Mouse (Mus musculus): ENCODE results near the gene Fam213b. TPM values are rescaled to one million over a fixed set of nuclear protein-coding genes. Genes with fewer than 3 reads are reported as not detected.

Gene Fam213b
- polyA plus RNA-seq, 1 experiment from 2014 or later, result 52.1 TPM

DNA sequence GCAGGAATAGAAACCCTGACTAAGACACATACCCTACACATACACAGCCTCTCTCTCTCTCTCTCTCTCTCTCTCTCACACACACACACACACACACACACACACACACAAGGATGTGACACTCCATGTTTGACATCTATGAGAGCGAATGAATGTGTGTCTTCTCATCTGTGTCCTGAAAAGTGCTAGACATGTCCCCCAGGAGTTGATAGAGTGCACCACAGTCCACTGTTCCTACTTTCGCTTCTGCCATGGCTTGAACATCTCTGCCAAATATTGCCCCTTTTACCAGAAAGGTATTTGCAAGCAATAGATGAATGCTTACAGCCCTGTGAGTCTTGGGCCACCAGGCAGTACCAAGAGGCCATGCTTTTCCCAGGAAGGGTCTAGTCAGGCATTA, 41.2 kb upstream of the Fam213b start:
- Histone ChIP-seq H3K4me1 (ENCODE audit: control insufficient read depth, insufficient read depth, low read length) (no peaks in the 10 kb centered on the region), H3K36me3 (ENCODE audit: control insufficient read depth, insufficient read depth, low read length) (no peaks in the 10 kb centered on the region), H3K4me3 (replicated peaks; ENCODE audit: low read depth, low read length) (no peak overlapping the region), H3K9me3 (ENCODE audit: control insufficient read depth, low read length) (no peaks in the 10 kb centered on the region), H3K9ac (replicated peaks; ENCODE audit: low read length) (no peak overlapping the region), H3K27me3 (ENCODE audit: control insufficient read depth, insufficient read depth, low read length) (no peaks in the 10 kb centered on the region), H3K27ac (replicated peaks; ENCODE audit: low read depth, low read length) (no peak overlapping the region), H3K4me2 (ENCODE audit: low read length) (no peak overlapping the region)
- DNase-seq (no peak), ATAC-seq (ENCODE audit: low FRiP score, low TSS enrichment) (no peak)
- WGBS, result 91% methylated on average over 2 of the region's 2 CpGs

DNA sequence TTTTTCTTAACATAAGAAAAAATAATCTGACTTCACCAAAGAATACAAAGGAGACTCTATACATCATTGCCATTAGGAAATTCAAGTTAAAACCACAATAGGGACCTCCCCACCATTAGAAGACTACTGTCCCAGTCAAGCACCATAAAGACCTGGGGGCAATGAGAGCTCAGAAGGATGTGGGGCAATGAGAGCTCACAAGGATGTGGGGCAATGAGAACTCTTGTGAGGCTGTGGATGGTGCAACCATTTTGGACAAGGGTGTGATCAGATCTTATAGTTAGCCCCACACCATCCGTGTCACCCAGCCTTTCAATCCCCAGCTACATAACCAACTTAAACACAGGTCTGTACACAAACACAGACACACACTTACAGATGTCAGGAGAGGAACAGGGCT, 38.8 kb upstream of the Fam213b start:
- Histone ChIP-seq H3K4me2 (ENCODE audit: low read length) (no peak overlapping the region), H3K9ac (replicated peaks; ENCODE audit: low read length) (no peak overlapping the region), H3K36me3 (ENCODE audit: control insufficient read depth, insufficient read depth, low read length) (no peaks in the 10 kb centered on the region), H3K27ac (replicated peaks; ENCODE audit: low read depth, low read length) (no peak overlapping the region), H3K9me3 (ENCODE audit: control insufficient read depth, low read length) (no peaks in the 10 kb centered on the region), H3K27me3 (ENCODE audit: control insufficient read depth, insufficient read depth, low read length) (no peaks in the 10 kb centered on the region), H3K4me1 (ENCODE audit: control insufficient read depth, insufficient read depth, low read length) (no peaks in the 10 kb centered on the region; the same call in 1 of the 2 replicates), H3K4me3 (replicated peaks; ENCODE audit: low read depth, low read length) (no peak overlapping the region)
- 85% methylated on average over 1 of the region's 1 CpGs for WGBS
- no peak for DNase-seq
- no peak for ATAC-seq (ENCODE audit: low FRiP score, low TSS enrichment)

- H3K27me3 ChIP-seq (ENCODE audit: control insufficient read depth, insufficient read depth, low read length), result no peaks in the 10 kb centered on the region
- H3K36me3 ChIP-seq (ENCODE audit: control insufficient read depth, insufficient read depth, low read length), result no peaks in the 10 kb centered on the region
- no peak overlapping the region for H3K4me2 ChIP-seq (ENCODE audit: low read length)
- H3K9ac ChIP-seq (replicated peaks; ENCODE audit: low read length), result no peak overlapping the region
- H3K27ac ChIP-seq (replicated peaks; ENCODE audit: low read depth, low read length), result no peak overlapping the region
- no peaks in the 10 kb centered on the region; the same call in 1 of the 2 replicates for H3K4me1 ChIP-seq (ENCODE audit: control insufficient read depth, insufficient read depth, low read length)
- ATAC-seq (ENCODE audit: low FRiP score, low TSS enrichment) (no peak), DNase-seq (no peak)
- WGBS, result 42% methylated on average over 8 of the region's 8 CpGs
- H3K9me3 ChIP-seq (ENCODE audit: control insufficient read depth, low read length), result no peaks in the 10 kb centered on the region
- H3K4me3 ChIP-seq (replicated peaks; ENCODE audit: low read depth, low read length), result no peak overlapping the region
Measured at GRCm38 (mm10) chr4:154936542-154937255, 37.8 kb upstream of the Fam213b start.

- 80% methylated on average over 7 of the region's 7 CpGs for WGBS
- DNase-seq (no peak), ATAC-seq (ENCODE audit: low FRiP score, low TSS enrichment) (no peak)
- Histone ChIP-seq H3K9ac (replicated peaks; ENCODE audit: low read length) (no peak overlapping the region), H3K27ac (replicated peaks; ENCODE audit: low read depth, low read length) (no peak overlapping the region), H3K4me3 (replicated peaks; ENCODE audit: low read depth, low read length) (no peak overlapping the region), H3K4me2 (ENCODE audit: low read length) (no peak overlapping the region), H3K36me3 (ENCODE audit: control insufficient read depth, insufficient read depth, low read length) (no peaks in the 10 kb centered on the region), H3K9me3 (ENCODE audit: control insufficient read depth, low read length) (no peaks in the 10 kb centered on the region), H3K4me1 (ENCODE audit: control insufficient read depth, insufficient read depth, low read length) (no peaks in the 10 kb centered on the region; the same call in 1 of the 2 replicates), H3K27me3 (ENCODE audit: control insufficient read depth, insufficient read depth, low read length) (no peaks in the 10 kb centered on the region)
Measured at GRCm38 (mm10) chr4:154935788-154936187, 36.9 kb upstream of the Fam213b start.

GRCm38 (mm10) chr4:154934800-154935199, 35.9 kb upstream of the Fam213b start:
- H3K27me3 ChIP-seq (ENCODE audit: control insufficient read depth, insufficient read depth, low read length), result no peaks in the 10 kb centered on the region
- H3K4me3 ChIP-seq (replicated peaks; ENCODE audit: low read depth, low read length), result no peak overlapping the region
- no peak overlapping the region for H3K27ac ChIP-seq (replicated peaks; ENCODE audit: low read depth, low read length)
- ATAC-seq (ENCODE audit: low FRiP score, low TSS enrichment), result no peak
- H3K9ac ChIP-seq (replicated peaks; ENCODE audit: low read length), result no peak overlapping the region
- no peaks in the 10 kb centered on the region; the same call in 1 of the 2 replicates for H3K4me1 ChIP-seq (ENCODE audit: control insufficient read depth, insufficient read depth, low read length)
- no peak for DNase-seq
- H3K36me3 ChIP-seq (ENCODE audit: control insufficient read depth, insufficient read depth, low read length), result no peaks in the 10 kb centered on the region
- H3K9me3 ChIP-seq (ENCODE audit: control insufficient read depth, low read length), result no peaks in the 10 kb centered on the region
- no peak overlapping the region for H3K4me2 ChIP-seq (ENCODE audit: low read length)
- WGBS, result 95% methylated on average over 2 of the region's 2 CpGs

- Histone ChIP-seq H3K36me3 (ENCODE audit: control insufficient read depth, insufficient read depth, low read length) (no peaks in the 10 kb centered on the region), H3K9ac (replicated peaks; ENCODE audit: low read length) (no peak overlapping the region; the same call in 1 of the 2 replicates), H3K4me1 (ENCODE audit: control insufficient read depth, insufficient read depth, low read length) (no peaks in the 10 kb centered on the region; the same call in 1 of the 2 replicates), H3K27me3 (ENCODE audit: control insufficient read depth, insufficient read depth, low read length) (no peaks in the 10 kb centered on the region), H3K27ac (replicated peaks; ENCODE audit: low read depth, low read length) (no peak overlapping the region), H3K4me2 (ENCODE audit: low read length) (no peak overlapping the region), H3K4me3 (replicated peaks; ENCODE audit: low read depth, low read length) (no peak overlapping the region), H3K9me3 (ENCODE audit: control insufficient read depth, low read length) (no peaks in the 10 kb centered on the region)
- WGBS, result 50% methylated on average over 13 of the region's 13 CpGs
- no peak for ATAC-seq (ENCODE audit: low FRiP score, low TSS enrichment)
- DNase-seq, result no peak
Measured at GRCm38 (mm10) chr4:154933306-154933907, 34.5 kb upstream of the Fam213b start.

DNA sequence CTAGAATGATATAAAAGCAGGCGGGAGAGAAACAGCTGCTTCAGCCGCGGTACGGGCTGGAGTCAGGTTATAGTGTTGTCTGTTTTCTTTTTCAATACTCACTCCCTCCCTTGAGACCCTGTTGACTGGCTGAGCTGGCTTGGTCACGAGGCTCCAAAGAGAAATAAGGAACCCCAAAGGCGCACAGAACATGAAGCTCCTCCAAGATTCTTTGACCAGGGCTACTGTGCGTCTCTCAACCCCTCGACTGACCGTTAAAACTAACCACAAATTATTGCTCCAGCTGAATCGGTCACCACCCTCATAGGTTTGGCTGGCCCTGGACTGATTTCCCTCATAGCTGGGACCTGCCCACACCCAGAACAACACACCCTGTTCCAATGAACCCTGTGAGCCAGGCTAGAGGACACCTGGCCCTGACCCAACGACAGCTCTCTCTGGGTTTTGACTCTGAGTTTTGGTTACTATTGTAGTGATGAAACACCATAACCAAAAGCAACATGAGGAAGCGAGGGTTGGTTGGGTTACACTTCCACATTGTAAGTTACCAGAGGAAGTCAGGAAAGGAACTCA, 30.2 kb upstream of the Fam213b start:
- Histone ChIP-seq H3K36me3 (ENCODE audit: control insufficient read depth, insufficient read depth, low read length) (no peaks in the 10 kb centered on the region), H3K4me3 (replicated peaks; ENCODE audit: low read depth, low read length) (no peak overlapping the region), H3K9ac (replicated peaks; ENCODE audit: low read length) (no peak overlapping the region), H3K4me1 (ENCODE audit: control insufficient read depth, insufficient read depth, low read length) (no peaks in the 10 kb centered on the region; the same call in 1 of the 2 replicates), H3K27me3 (ENCODE audit: control insufficient read depth, insufficient read depth, low read length) (no peaks in the 10 kb centered on the region), H3K9me3 (ENCODE audit: control insufficient read depth, low read length) (no peaks in the 10 kb centered on the region), H3K4me2 (ENCODE audit: low read length) (no peak overlapping the region), H3K27ac (replicated peaks; ENCODE audit: low read depth, low read length) (no peak overlapping the region)
- 88% methylated on average over 12 of the region's 12 CpGs for WGBS
- ATAC-seq (ENCODE audit: low FRiP score, low TSS enrichment) (no peak), DNase-seq (no peak)

DNA sequence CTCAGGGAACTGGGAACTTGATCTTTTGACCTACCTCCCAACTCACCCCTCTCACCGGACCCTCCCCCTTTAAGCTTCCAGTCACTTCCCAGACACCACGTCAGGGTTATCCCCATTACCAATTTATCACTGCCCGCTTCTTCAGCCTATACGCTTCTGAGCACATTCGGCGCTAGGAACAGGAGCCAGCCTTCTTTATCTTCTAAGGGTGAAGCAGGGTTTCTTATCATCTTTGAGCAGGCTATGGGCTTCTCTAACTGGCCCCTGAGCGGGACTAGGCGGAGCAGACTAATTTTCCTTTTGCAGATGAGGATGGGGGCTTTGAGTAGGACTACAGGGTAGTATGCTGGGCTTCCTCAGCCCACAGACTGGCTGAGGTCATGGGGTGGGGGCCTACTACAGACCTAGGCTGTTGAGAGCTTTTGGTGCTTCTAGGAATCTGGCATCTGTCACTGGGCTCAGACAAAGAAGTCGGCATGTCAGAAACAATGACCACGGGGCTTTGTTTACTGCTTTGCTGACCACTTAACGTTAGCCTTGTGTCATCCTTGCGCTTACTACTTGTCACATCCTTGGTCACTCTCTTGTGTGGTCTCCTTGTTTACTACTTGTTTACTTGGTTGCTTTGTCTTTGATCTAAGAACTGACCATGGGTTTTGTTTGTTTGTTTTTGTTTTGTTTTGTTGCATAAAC, 29.6 kb upstream of the Fam213b start, which contains the start of gene Tnfrsf14:
TSS of gene Tnfrsf14 (minus strand) at position 169 of the 693 bp plus-strand sequence.
- ATAC-seq (ENCODE audit: low FRiP score, low TSS enrichment) (no peak), DNase-seq (no peak)
- H3K4me1 ChIP-seq (ENCODE audit: control insufficient read depth, insufficient read depth, low read length), result no peaks in the 10 kb centered on the region; the same call in 1 of the 2 replicates
- H3K4me3 ChIP-seq (replicated peaks; ENCODE audit: low read depth, low read length), result no peak within 1 kb of the TSS
- H3K27me3 ChIP-seq (ENCODE audit: control insufficient read depth, insufficient read depth, low read length), result no peaks in the 10 kb centered on the region
- H3K9me3 ChIP-seq (ENCODE audit: control insufficient read depth, low read length), result no peaks in the 10 kb centered on the region
- no peak within 1 kb of the TSS for H3K27ac ChIP-seq (replicated peaks; ENCODE audit: low read depth, low read length)
- 56% methylated on average over 12 of the region's 12 CpGs for WGBS
- H3K9ac ChIP-seq (replicated peaks; ENCODE audit: low read length), result no peak within 1 kb of the TSS
- H3K4me2 ChIP-seq (ENCODE audit: low read length), result no peak within 1 kb of the TSS
- no peaks in the 10 kb centered on the region for H3K36me3 ChIP-seq (ENCODE audit: control insufficient read depth, insufficient read depth, low read length)
